Mouse (Mus musculus) erythroblast, adult 5-6 weeks (primary cell): Measurements from ENCODE around the gene Rfwd3. TPM values are rescaled to one million over a fixed set of nuclear protein-coding genes. Genes with fewer than 3 reads are reported as not detected.

Source experiments
- total RNA-seq, 2 experiments: library from RNA; stranded (forward) in 1 of 2; stranded (reverse) in 1 of 2; fragments of 150-400 nt in 1 of 2; fragments of 200-764, 138-1000 nt in 1 of 2; gene quantifications; 2 replicates each; pipeline versions ENCODE4 v1.2.3 to v1.2.4; 2015 to 2017; ENCODE audit warnings: low replicate concordance in 2 of 2

Rfwd3 gene
- total RNA-seq, 2 experiments from 2014 or later = 29.0 to 44.0 TPM

Other genes with a start within 250 kb of the Rfwd3 start
- gene Exosc6, start 243.9 kb downstream of the Rfwd3 start, total RNA-seq (2015; ENCODE audit: low replicate concordance) = 6.5 and 7.3 TPM in 2 replicates
- not detected in 2 replicates for gene Exosc6, start 243.9 kb downstream of the Rfwd3 start, total RNA-seq (2017; ENCODE audit: low replicate concordance)
- not detected in 2 replicates for gene Clec18a, start 207.8 kb downstream of the Rfwd3 start, total RNA-seq (2015; ENCODE audit: low replicate concordance)
- gene Clec18a, start 207.8 kb downstream of the Rfwd3 start, total RNA-seq (2017; ENCODE audit: low replicate concordance) = not detected in 2 replicates
- gene Pdpr, start 205.6 kb downstream of the Rfwd3 start, total RNA-seq (2015; ENCODE audit: low replicate concordance) = 1.5 and 5.0 TPM in 2 replicates
- gene Pdpr, start 205.6 kb downstream of the Rfwd3 start, total RNA-seq (2017; ENCODE audit: low replicate concordance) = 3.6 and 4.8 TPM in 2 replicates
- 13.8 and 14.0 TPM in 2 replicates for gene Glg1, start 41.0 kb downstream of the Rfwd3 start, total RNA-seq (2015; ENCODE audit: low replicate concordance)
- 27.9 and 33.1 TPM in 2 replicates for gene Glg1, start 41.0 kb downstream of the Rfwd3 start, total RNA-seq (2017; ENCODE audit: low replicate concordance)
- gene Mlkl, start 38.0 kb upstream of the Rfwd3 start, total RNA-seq (2015; ENCODE audit: low replicate concordance) = 9.4 and 29.2 TPM in 2 replicates
- gene Mlkl, start 38.0 kb upstream of the Rfwd3 start, total RNA-seq (2017; ENCODE audit: low replicate concordance) = 11.8 and 12.0 TPM in 2 replicates
- gene Fa2h, start 93.6 kb upstream of the Rfwd3 start, total RNA-seq (2015; ENCODE audit: low replicate concordance) = not detected in 2 replicates
- not detected in 2 replicates for gene Fa2h, start 93.6 kb upstream of the Rfwd3 start, total RNA-seq (2017; ENCODE audit: low replicate concordance)
- gene Wdr59, start 221.9 kb upstream of the Rfwd3 start, total RNA-seq (2015; ENCODE audit: low replicate concordance) = 1.7 and 3.1 TPM in 2 replicates
- 2.0 and 3.3 TPM in 2 replicates for gene Wdr59, start 221.9 kb upstream of the Rfwd3 start, total RNA-seq (2017; ENCODE audit: low replicate concordance)
- 5.8 and 35.1 TPM in 2 replicates for gene Znrf1, start 235.9 kb upstream of the Rfwd3 start, total RNA-seq (2015; ENCODE audit: low replicate concordance)
- 7.1 and 14.6 TPM in 2 replicates for gene Znrf1, start 235.9 kb upstream of the Rfwd3 start, total RNA-seq (2017; ENCODE audit: low replicate concordance)